Mouse (Mus musculus): ENCODE measurements around the gene Vmo1. TPM values are rescaled to one million over a fixed set of nuclear protein-coding genes. Genes with fewer than 3 reads are reported as not detected.

Vmo1 gene
- polyA plus RNA-seq, 1 experiment from 2014 or later: 0.55 TPM

Other genes with a start within 250 kb of the Vmo1 start
- not detected in 2 replicates for gene Alox12e, start 192.0 kb downstream of the Vmo1 start, polyA plus RNA-seq (2014; fragmentation: Nextera tagmentation; extraction: Ambion mirVana)
- 0.20 TPM in 1 of 2 replicates, not detected in the other for gene Alox15, start 162.6 kb downstream of the Vmo1 start, polyA plus RNA-seq (2014; fragmentation: Nextera tagmentation; extraction: Ambion mirVana)
- gene Pelp1, start 104.6 kb downstream of the Vmo1 start, polyA plus RNA-seq (2014; fragmentation: Nextera tagmentation; extraction: Ambion mirVana): 45.2 and 50.8 TPM in 2 replicates
- gene Arrb2, start 82.0 kb downstream of the Vmo1 start, polyA plus RNA-seq (2014; fragmentation: Nextera tagmentation; extraction: Ambion mirVana): 21.9 and 30.3 TPM in 2 replicates
- gene Med11, start 62.7 kb downstream of the Vmo1 start, polyA plus RNA-seq (2014; fragmentation: Nextera tagmentation; extraction: Ambion mirVana): 46.5 and 50.1 TPM in 2 replicates
- 0.15 and 0.41 TPM in 2 replicates for gene Zmynd15, start 55.2 kb downstream of the Vmo1 start, polyA plus RNA-seq (2014; fragmentation: Nextera tagmentation; extraction: Ambion mirVana)
- gene Cxcl16, start 54.6 kb downstream of the Vmo1 start, polyA plus RNA-seq (2014; fragmentation: Nextera tagmentation; extraction: Ambion mirVana): 1.0 and 1.4 TPM in 2 replicates
- 0.49 and 0.64 TPM in 2 replicates for gene Tm4sf5, start 9.4 kb downstream of the Vmo1 start, polyA plus RNA-seq (2014; fragmentation: Nextera tagmentation; extraction: Ambion mirVana)
- gene Gltpd2, start 4.6 kb upstream of the Vmo1 start, polyA plus RNA-seq (2014; fragmentation: Nextera tagmentation; extraction: Ambion mirVana): 0.39 and 0.50 TPM in 2 replicates
- gene Psmb6, start 10.8 kb upstream of the Vmo1 start, polyA plus RNA-seq (2014; fragmentation: Nextera tagmentation; extraction: Ambion mirVana): 964 and 999 TPM in 2 replicates
- not detected in 2 replicates for gene Gm40193, start 18.3 kb upstream of the Vmo1 start, polyA plus RNA-seq (2014; fragmentation: Nextera tagmentation; extraction: Ambion mirVana)
- 2.4 and 3.9 TPM in 2 replicates for gene Pld2, start 25.4 kb upstream of the Vmo1 start, polyA plus RNA-seq (2014; fragmentation: Nextera tagmentation; extraction: Ambion mirVana)
- gene Mink1, start 48.3 kb upstream of the Vmo1 start, polyA plus RNA-seq (2014; fragmentation: Nextera tagmentation; extraction: Ambion mirVana): 21.2 and 22.7 TPM in 2 replicates
- not detected in 2 replicates for gene 4930544D05Rik, start 101.2 kb upstream of the Vmo1 start, polyA plus RNA-seq (2014; fragmentation: Nextera tagmentation; extraction: Ambion mirVana)
- not detected in 2 replicates for gene Chrne, start 104.6 kb upstream of the Vmo1 start, polyA plus RNA-seq (2014; fragmentation: Nextera tagmentation; extraction: Ambion mirVana)
- gene Gp1ba, start 124.5 kb upstream of the Vmo1 start, polyA plus RNA-seq (2014; fragmentation: Nextera tagmentation; extraction: Ambion mirVana): 1.2 and 1.3 TPM in 2 replicates
- 89.5 and 99.1 TPM in 2 replicates for gene Rnf167, start 132.6 kb upstream of the Vmo1 start, polyA plus RNA-seq (2014; fragmentation: Nextera tagmentation; extraction: Ambion mirVana)
- 141 and 148 TPM in 2 replicates for gene Slc25a11, start 132.9 kb upstream of the Vmo1 start, polyA plus RNA-seq (2014; fragmentation: Nextera tagmentation; extraction: Ambion mirVana)
- 2,040 and 2,092 TPM in 2 replicates for gene Pfn1, start 140.0 kb upstream of the Vmo1 start, polyA plus RNA-seq (2014; fragmentation: Nextera tagmentation; extraction: Ambion mirVana)
- 49.4 and 53.3 TPM in 2 replicates for gene Eno3, start 142.6 kb upstream of the Vmo1 start, polyA plus RNA-seq (2014; fragmentation: Nextera tagmentation; extraction: Ambion mirVana)
- 156 and 173 TPM in 2 replicates for gene Spag7, start 154.8 kb upstream of the Vmo1 start, polyA plus RNA-seq (2014; fragmentation: Nextera tagmentation; extraction: Ambion mirVana)
- 8.2 and 11.8 TPM in 2 replicates for gene Camta2, start 173.5 kb upstream of the Vmo1 start, polyA plus RNA-seq (2014; fragmentation: Nextera tagmentation; extraction: Ambion mirVana)
- 0.71 and 0.96 TPM in 2 replicates for gene Inca1, start 185.5 kb upstream of the Vmo1 start, polyA plus RNA-seq (2014; fragmentation: Nextera tagmentation; extraction: Ambion mirVana)
- gene Kif1c, start 185.9 kb upstream of the Vmo1 start, polyA plus RNA-seq (2014; fragmentation: Nextera tagmentation; extraction: Ambion mirVana): 7.2 and 10.2 TPM in 2 replicates
- 5.8 and 6.3 TPM in 2 replicates for gene Zfp3, start 249.6 kb upstream of the Vmo1 start, polyA plus RNA-seq (2014; fragmentation: Nextera tagmentation; extraction: Ambion mirVana)

Data from limb, embryonic 11.5 days (tissue).